Mouse (Mus musculus) C2C12 (cell line): ENCODE results near the gene Herpud1. TPM values are rescaled to one million over a fixed set of nuclear protein-coding genes. Genes with fewer than 3 reads are reported as not detected.
A peak's percentile ranks its signal among the peaks of the same experiment; 100 is the strongest.

Experiments
- H3K27me3 ChIP-seq: one replicate; pipeline ENCODE4 v1.6.1; 2011; ENCODE audit not compliant: control insufficient read depth, insufficient read depth, insufficient read length
- H3K36me3 ChIP-seq: one replicate; pipeline ENCODE4 v1.6.1; 2011; ENCODE audit not compliant: control insufficient read depth, insufficient read depth
- H3K4me3 ChIP-seq: one replicate; pipeline ENCODE4 v1.5.1; 2011; ENCODE audit warnings: mild to moderate bottlenecking, control low read depth; ENCODE audit not compliant: poor library complexity, insufficient read depth, severe bottlenecking
- H3K79me2 ChIP-seq: one replicate; pipeline ENCODE4 v1.6.1; 2011; ENCODE audit not compliant: control insufficient read depth, insufficient read depth
- H3K79me3 ChIP-seq: one replicate; pipeline ENCODE4 v1.6.1; 2011; ENCODE audit warnings: low read depth, control low read depth
- H3ac ChIP-seq: one replicate; pipeline ENCODE3; 2011; ENCODE audit warnings: low read depth; ENCODE audit not compliant: control insufficient read depth, insufficient read length
- CEBPB ChIP-seq: IDR thresholded peaks from one replicate; pipeline ENCODE4 v1.6.1; 2011; ENCODE audit warnings: low read depth, mild to moderate bottlenecking, control low read depth, moderate library complexity
- CTCF ChIP-seq: IDR thresholded peaks from one replicate; pipeline ENCODE4 v1.5.1; 2011; ENCODE audit not compliant: control insufficient read depth, insufficient read depth, insufficient read length
- FOSL1 ChIP-seq: IDR thresholded peaks from one replicate; pipeline ENCODE4 v1.8.0; 2011; ENCODE audit warnings: mild to moderate bottlenecking, low read length; ENCODE audit not compliant: poor library complexity, insufficient read depth, severe bottlenecking
- MAX ChIP-seq: IDR thresholded peaks from one replicate; pipeline ENCODE4 v1.6.1; 2011; ENCODE audit warnings: mild to moderate bottlenecking, control low read depth
- MYOD1 ChIP-seq: IDR thresholded peaks from one replicate; pipeline ENCODE4 v1.6.1; 2011; ENCODE audit warnings: low read depth; ENCODE audit not compliant: control insufficient read depth, insufficient read length
- MYOG ChIP-seq: IDR thresholded peaks from one replicate; pipeline ENCODE4 v1.6.1; 2011; ENCODE audit not compliant: control insufficient read depth, insufficient read length; ENCODE audit errors: extremely low read depth
- USF1 ChIP-seq: IDR thresholded peaks from one replicate; pipeline ENCODE4 v1.6.1; 2011; ENCODE audit warnings: low read depth, mild to moderate bottlenecking, control low read depth, moderate library complexity
- polyA plus RNA-seq: library from polyadenylated mRNA; unstranded; fragments of >200 nt; fragmentation: generic; extraction: Trizol; gene quantifications from one replicate; pipeline ENCODE4 v1.2.1, GENCODE M21; 2012; ENCODE audit warnings: missing spikeins

Gene Herpud1
- polyA plus RNA-seq, 1 experiment: 48.8 TPM

DNA sequence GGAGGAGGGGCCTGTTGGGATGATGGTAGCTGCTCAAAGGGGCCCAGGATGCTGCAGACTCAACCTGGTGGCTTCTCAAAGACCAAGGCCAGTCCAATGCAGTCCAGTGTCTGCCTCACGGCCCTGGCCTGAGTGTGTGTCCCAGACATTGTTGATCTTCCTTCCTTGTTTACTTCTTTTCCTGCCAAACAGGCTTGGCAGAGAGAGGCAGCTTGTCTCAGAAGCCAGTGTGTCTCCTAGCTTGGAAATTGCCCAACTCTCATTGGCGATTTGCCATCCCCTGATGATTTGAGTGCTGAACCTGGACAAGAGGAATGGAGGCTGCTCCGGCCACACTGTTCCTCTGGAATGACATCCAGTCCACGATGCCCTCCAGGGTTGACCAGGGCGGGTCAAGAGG lies 27.7 kb upstream of the Herpud1 start:
- TF ChIP-seq MAX (no peak), MYOG (no peak), CTCF (no peak), MYOD1 (no peak)
- H3K27me3 ChIP-seq: peaks cover 28% of the 10 kb centered on the region

GRCm38 (mm10) chr8:94361774-94362431 lies 24.3 kb upstream of the Herpud1 start:
- Histone ChIP-seq H3K79me3 (no peaks in the 10 kb centered on the region), H3K27me3 (peaks cover 12% of the 10 kb centered on the region), H3K4me3 (no peak overlapping the region), H3ac (no peak overlapping the region), H3K36me3 (no peaks in the 10 kb centered on the region), H3K79me2 (no peaks in the 10 kb centered on the region)
- TF ChIP-seq USF1 (no peak), MYOG (no peak), CTCF (no peak), MAX (no peak)

More for the DNA sequence above, 27.7 kb upstream of the Herpud1 start:
- Histone ChIP-seq H3ac (no peak overlapping the region), H3K79me3 (no peaks in the 10 kb centered on the region), H3K4me3 (no peak overlapping the region), H3K79me2 (no peaks in the 10 kb centered on the region), H3K36me3 (no peaks in the 10 kb centered on the region)

DNA sequence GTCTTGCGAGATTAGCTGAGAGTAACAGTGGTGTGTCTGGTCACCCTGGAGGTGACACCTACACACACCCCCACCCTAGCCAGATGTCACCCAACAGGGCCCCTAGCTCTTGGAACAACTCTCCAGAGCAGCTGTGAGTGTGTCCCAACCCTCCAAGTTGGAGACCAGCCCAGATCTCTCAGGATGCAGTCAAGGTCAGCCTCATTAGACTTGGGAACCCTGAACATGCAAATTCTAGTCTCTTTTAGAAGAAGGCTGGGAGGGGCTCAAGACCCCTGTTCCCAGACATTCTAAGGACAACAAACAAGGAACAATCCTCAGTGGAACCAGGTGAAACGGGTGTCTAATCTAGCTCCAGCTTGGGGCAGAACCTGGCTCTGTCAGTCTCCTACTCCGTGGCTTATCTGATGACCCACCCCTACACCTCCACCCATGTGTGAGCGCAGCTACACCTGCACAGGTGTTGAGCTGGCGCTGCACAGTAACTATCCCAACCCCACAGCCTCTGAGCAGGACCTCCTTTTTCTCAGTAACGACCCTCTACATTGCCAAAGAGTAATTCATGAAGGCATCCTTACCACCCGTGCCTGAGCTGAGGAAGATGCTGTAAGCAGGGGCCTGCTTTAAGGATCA lies 23.5 kb upstream of the Herpud1 start:
- no peaks in the 10 kb centered on the region for H3K36me3 ChIP-seq
- H3K79me2 ChIP-seq: no peaks in the 10 kb centered on the region
- no peak overlapping the region for H3ac ChIP-seq
- H3K27me3 ChIP-seq: peaks cover 9% of the 10 kb centered on the region
- H3K4me3 ChIP-seq: no peak overlapping the region
- H3K79me3 ChIP-seq: no peaks in the 10 kb centered on the region
- no peak for TF ChIP-seq FOSL1
- no peak for TF ChIP-seq MYOD1
- no peak for TF ChIP-seq MAX
- no peak for TF ChIP-seq USF1
- TF ChIP-seq CTCF: no peak
- TF ChIP-seq CEBPB: no peak
- TF ChIP-seq MYOG: no peak

DNA sequence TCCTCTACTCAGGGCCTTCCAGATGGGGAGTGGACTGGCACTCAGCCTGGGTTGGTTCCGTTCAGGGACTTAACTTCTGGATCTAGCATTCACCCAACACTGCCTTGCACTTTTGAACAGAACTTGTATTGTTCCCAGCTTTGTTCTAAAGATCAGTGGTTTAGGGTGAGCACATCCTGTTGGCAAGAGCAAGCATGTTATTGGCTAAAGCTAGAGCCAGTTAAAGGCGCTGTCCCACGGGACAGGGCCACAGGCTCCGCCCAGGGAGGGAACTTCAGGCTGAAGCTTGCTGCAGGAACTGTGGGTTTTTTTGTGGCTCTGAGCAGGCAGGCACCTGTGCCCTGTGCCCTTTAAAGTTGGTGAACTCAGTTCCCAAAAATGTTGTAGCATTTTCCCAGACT lies 22.9 kb upstream of the Herpud1 start:
- Histone ChIP-seq H3K27me3 (peaks cover 8% of the 10 kb centered on the region), H3ac (no peak overlapping the region), H3K36me3 (no peaks in the 10 kb centered on the region), H3K79me3 (no peaks in the 10 kb centered on the region), H3K4me3 (no peak overlapping the region), H3K79me2 (no peaks in the 10 kb centered on the region)
- no peak for TF ChIP-seq CTCF
- no peak for TF ChIP-seq MYOG
- peak; percentile 33 for TF ChIP-seq MYOD1

GRCm38 (mm10) chr8:94363906-94364305 lies 22.3 kb upstream of the Herpud1 start:
- Histone ChIP-seq H3ac (no peak overlapping the region), H3K79me3 (no peaks in the 10 kb centered on the region), H3K79me2 (no peaks in the 10 kb centered on the region), H3K4me3 (no peak overlapping the region), H3K27me3 (peaks cover 2% of the 10 kb centered on the region), H3K36me3 (no peaks in the 10 kb centered on the region)
- no peak for TF ChIP-seq MYOG
- no peak for TF ChIP-seq MAX
- no peak for TF ChIP-seq MYOD1
- no peak for TF ChIP-seq FOSL1
- no peak for TF ChIP-seq CEBPB
- TF ChIP-seq CTCF: no peak
- TF ChIP-seq USF1: no peak

- TF ChIP-seq FOSL1 (no peak), CTCF (no peak), USF1 (no peak), CEBPB (no peak), MAX (no peak), MYOD1 (no peak), MYOG (no peak)
- no peaks in the 10 kb centered on the region for H3K79me3 ChIP-seq
- H3ac ChIP-seq: no peak overlapping the region
- H3K27me3 ChIP-seq: no peaks in the 10 kb centered on the region
- no peaks in the 10 kb centered on the region for H3K36me3 ChIP-seq
- no peaks in the 10 kb centered on the region for H3K79me2 ChIP-seq
- H3K4me3 ChIP-seq: no peak overlapping the region
Measured at GRCm38 (mm10) chr8:94364686-94365312, 21.4 kb upstream of the Herpud1 start.
